Mouse (Mus musculus) testis, adult 2 months (tissue): ENCODE measurements around the gene Dnajb8.

ENCODE experiments used
- CTCF ChIP-seq: fragments of 200-500 bp; IDR thresholded peaks from 2 replicates; pipeline ENCODE4 v1.5.1; 2012; ENCODE audit warnings: low read depth, mild to moderate bottlenecking, inconsistent platforms, low read length, moderate library complexity; ENCODE audit not compliant: control insufficient read depth, insufficient read depth, insufficient replicate concordance
- POLR2A ChIP-seq: fragments of 200-500 bp; IDR thresholded peaks from 2 replicates; pipeline ENCODE4 v1.6.1; 2012; ENCODE audit warnings: low read depth, mild to moderate bottlenecking, inconsistent platforms, low read length, moderate library complexity; ENCODE audit not compliant: control insufficient read depth

DNA sequence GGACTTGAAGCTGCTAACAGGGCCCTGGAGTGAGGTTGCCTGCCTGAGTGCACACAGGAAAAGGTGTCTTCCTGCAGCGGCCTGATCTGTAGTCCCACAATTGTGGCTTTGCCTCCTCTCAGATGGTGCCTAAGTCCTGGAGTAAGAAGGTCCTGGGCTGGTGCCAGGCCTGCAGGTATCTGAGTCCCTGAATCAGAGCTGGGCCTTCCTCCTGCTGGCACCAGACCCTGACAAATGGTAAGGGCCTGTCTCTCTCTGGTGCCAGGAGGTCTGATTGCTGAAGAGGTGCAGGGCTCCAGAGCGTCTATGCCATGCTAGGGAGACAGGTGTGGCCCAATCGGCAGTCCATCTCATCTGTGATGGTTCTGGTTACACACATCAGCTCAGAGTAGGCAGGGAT, 37.6 kb downstream of the Dnajb8 start:
- TF ChIP-seq CTCF (no peak), POLR2A (no peak)
